Mouse (Mus musculus): ENCODE results near the gene Daam2.
"Not testable (repeated sequence)": the region's sequence is repeated elsewhere in the genome, so short reads cannot be mapped to it uniquely, and the experiment has no call there.

Daam2 gene

DNA sequence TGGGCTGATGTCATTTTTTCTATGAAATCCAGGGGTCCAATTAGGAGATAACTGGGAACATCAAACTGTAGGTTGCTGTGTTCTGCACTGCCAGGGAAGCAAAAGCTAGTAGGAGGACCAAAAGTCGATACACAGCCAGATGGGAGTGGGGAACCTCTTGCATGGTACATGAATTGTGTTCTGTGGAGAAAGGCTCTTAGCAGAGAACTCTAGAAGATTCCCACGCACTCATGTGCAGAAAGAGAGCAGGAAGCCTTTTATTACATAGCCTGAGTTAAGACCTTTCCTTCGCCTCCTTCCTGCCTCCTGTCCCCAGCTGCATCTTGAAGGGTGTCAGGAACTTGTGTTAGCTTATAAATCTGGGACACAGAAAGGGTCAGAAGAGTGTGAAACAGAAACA, 82.3 kb downstream of the Daam2 start:
- no peak for DNase-seq (ENCODE audit: low spot score)

DNA sequence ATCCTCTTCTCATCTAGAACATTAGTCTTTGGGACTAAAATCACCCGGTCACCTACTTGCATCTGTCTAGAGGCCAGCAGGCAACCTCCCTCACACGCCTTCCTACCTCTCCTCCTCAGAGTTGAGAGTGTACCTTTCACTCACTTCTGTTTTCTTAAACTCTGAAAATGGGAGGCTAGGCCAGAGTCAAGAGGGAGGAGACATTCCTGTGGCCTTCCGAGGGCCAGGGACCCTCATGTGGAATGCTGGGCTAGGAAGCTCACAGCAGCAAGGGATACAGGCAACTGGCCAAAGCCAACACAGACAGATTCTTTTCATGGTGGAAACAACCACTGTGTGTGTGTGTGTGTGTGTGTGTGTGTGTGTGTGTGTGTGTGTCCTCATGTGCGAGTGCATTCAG, 86.8 kb downstream of the Daam2 start:
- no peak for DNase-seq (ENCODE audit: low spot score)

DNA sequence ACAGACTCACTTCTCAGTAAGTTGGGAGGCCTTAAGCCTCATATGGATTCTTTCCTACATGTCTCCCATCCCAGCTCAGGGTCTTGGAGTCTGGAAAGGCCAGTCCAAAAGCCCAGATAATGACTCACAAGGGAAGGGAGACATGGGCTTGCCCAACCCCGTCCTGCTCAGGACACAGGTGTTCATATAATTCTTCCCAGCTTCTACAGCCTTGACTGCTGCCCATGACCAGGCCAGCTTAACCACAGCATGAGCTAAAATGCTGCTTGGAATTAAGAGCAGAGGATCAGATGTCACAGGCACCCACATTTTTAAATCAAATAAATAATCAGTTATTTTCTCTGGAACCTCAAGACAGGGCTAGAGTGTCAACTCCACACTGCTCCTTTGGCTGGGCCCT, 89.0 kb downstream of the Daam2 start:
- DNase-seq (ENCODE audit: low spot score), result no peak

DNA sequence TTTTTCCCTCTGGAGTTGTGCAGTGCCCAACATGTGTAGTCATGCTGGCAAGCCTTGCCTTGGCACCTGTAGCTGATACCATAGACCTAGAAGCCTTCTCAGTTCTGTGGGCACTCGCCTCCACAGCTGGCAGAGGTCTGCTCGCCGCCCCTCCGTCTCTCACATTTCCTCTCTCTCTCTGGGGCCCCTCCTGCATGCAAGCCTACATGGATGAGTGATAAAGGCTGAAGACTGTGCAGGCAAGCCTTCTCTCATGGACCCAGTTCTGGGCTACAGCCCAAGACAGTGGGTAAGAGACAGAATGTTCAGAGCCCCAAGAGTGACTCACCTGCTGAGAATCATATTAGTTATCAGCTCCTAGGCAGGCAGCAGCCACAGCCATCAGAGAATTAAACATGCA, 90.1 kb downstream of the Daam2 start:
- no peak for DNase-seq (ENCODE audit: low spot score)

DNA sequence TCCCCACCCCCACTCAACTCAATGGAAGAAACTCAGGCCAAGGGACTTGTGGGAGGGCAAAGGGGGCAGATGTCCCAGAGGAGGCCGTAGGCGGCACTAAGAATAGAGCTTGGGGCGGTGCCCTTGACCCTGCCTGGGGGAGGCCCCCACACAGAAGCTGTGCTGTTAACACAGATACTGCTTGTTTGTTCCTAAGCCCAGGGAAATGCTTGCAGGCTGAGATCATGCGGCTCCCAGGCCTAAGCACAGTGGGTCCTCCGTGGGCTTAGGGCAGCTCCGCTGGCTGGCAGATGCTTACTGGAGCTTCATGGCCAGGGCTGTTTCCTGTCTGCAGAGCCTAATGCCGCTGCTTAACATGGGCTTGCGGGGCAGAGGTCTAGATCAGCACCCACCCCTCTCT, 91.5 kb downstream of the Daam2 start:
- DNase-seq (ENCODE audit: low spot score), result peak; percentile 44

DNA sequence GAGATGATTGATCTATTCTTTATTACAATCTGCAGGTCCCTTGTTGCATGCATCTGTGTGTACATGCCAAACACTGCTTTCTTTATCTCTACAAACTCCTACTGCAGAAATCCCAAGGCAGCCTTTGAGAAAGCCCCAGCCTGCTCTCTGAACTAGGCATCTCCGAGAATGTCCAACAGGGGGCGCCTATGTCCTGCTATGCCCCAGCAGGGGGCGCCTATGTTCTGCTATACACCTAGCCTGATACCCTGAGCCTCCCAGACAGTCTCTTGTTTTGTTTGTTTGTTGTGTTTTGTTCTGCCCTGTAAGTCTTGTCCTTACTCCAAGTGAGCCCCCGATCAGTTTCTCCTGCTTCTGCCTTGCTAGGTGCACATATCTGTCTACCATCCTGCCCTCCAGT, 95.9 kb downstream of the Daam2 start:
- DNase-seq (ENCODE audit: low spot score), result peak; percentile 76

DNA sequence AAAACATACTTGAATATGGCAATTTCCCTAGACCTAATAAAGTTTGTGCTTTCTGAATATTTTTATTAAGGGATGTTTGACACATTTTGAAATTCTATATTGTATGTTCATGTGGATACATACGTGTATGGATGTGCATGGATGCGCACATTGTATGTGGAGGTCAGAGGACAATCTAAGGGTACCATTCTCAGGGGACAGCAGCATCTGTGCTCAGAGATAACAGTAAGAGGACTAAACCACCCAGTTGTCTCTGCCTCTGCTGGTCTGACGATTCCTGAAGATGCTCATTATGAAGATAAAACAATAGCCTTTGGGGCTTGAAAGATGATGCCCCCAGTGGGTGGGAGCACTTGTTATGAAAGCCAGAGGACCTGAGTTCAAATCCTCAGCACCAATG, 99.3 kb downstream of the Daam2 start:
- DNase-seq (ENCODE audit: low spot score), result no peak

DNA sequence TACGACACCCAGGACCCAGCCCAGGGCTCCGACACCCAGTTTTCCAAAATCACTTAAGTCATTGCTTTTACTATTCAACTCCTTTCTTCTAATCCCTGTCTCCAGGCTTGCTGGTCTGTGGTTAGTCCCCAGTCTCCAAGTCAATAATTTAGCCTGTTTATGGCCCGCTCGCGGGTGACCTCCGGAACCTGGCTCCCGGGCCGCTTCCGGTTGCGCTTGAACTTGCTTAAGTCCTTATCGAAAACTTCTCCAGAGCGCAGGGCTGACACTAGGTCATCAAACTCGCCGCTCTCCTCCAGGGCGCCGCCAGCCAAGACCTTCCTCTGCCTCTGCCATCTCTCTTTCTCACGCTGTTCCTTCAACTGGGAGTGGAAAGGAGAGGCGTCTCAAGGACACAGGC, 105.8 kb downstream of the Daam2 start:
- DNase-seq (ENCODE audit: low spot score), result no peak

DNA sequence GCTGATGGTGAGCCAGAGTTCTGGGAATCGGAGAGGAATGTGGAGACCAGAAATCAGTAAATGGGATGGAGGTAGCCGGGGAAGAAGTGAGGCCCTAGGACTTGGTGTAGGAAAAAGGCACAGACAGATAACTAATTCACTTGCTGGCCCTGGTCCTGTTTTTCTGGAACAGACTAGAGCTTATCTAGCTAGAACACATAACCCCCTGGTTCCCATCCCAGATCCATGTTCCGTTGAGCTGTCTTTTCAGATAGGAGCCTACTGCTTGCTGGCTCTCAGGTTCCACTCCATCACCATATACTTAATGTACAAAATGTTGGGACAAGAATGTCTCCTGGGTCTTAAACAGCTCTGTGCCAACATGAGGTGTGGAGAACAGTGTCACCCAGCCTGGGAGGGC, 106.3 kb downstream of the Daam2 start:
- DNase-seq (ENCODE audit: low spot score), result no peak

DNA sequence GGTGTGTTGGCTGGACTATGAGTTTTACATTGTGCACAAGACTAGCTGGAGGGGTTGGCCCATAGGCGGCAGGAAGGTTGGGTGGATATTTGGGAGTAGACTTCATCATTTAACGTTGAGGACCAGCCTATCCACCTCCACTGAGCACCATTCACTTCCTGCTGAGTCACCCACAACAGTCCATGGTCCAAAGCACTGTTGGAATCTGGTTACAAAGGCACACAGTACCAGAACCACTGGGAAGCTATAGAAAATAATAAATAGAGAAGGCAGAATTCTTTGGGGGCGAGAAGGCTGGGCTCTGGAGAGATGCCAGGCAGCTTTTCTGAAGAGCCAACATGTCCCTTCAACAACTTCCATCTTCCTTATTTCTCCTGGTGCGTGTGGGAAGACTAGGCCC, 107.8 kb downstream of the Daam2 start:
- no peak for DNase-seq (ENCODE audit: low spot score)

DNA sequence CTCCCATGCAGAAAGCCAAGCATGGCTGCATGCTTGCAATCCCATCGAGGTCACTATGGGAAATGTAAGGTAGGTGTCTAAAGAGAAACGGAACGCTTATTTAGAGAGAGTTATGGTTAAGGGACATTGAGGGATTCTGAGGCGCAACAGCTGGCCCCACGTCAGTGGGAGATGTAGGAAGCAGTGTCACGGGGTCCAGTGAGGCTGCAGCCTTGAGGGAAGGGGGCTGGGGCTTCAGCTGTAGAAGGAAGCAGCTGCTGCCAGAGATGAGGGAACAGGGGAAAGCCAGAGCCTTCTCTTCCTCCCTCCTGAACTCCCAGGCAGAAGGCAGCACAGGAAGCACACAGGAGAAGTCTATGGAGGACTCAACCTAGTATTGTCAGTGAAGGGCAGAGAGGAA, 113.2 kb downstream of the Daam2 start:
- no peak for DNase-seq (ENCODE audit: low spot score)

DNA sequence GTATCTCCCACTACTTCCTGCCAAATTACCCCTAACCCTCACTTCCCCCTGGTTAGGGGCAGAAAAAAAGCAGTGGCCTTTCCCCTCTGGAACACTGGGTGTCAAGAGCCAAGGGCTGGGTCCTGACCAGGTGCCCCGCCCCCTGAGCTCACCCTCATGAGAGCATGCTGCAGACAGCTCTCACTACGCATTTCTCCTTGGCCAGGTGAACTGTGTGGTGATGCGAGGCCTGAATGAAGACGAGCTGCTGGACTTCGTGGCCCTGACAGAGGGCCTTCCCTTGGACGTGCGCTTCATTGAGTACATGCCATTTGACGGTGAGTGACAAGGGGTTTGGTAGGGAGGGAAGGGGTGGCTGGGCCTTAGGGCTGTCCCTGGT, 114.9 kb downstream of the Daam2 start:
- no peak for DNase-seq (ENCODE audit: low spot score)

DNA sequence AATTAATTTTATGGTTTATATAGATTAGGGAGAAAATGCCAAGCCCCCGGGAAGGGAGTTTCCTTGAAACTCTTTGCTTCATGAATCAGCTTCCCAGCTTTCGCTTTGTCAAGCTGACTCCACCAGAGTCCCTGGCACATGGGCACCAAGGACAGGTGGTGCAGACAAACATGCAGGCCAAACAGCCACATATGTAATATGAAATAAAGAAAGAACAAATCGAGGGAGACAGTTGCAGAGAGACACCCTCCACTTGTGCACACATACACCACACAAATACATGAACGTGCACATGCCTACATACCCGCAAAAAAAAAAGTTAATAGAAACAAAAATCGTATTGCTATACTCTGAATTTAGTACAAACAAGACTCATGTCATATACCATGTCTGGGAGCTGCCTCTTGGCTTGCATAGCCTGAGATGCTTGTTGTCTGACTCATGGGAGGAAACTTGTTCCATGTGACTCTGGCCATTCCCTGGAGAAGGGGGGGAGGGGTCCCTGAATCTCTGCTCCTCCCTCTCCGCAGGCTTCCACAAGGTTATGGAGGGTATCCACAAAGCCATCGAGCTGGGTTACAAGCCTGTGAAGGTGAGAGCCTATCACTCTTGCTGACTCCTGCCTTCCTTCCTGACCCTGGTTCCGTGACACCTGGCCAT, 115.4 kb downstream of the Daam2 start:
- DNase-seq (ENCODE audit: low spot score), result no peak

DNA sequence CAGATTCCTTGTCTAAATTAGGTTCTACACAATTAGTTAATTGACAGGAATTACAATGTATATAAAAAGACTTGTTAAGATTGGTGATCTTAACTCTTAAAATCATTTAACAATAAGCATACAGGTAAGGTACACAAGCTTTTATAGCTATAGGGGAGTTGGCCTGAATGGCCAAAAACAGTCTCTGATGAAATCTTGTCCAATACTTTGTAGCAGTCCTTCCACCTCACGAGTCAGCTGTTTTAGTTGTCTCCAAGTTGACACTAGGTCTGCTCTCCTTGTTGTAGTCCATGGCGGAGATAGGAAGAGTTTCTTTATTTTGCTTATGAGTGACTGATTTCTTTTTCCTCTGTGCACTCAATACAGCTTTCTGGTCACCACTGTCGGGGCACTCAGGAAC, 121.3 kb downstream of the Daam2 start:
- not testable (repeated sequence) for DNase-seq (ENCODE audit: low spot score)

DNA sequence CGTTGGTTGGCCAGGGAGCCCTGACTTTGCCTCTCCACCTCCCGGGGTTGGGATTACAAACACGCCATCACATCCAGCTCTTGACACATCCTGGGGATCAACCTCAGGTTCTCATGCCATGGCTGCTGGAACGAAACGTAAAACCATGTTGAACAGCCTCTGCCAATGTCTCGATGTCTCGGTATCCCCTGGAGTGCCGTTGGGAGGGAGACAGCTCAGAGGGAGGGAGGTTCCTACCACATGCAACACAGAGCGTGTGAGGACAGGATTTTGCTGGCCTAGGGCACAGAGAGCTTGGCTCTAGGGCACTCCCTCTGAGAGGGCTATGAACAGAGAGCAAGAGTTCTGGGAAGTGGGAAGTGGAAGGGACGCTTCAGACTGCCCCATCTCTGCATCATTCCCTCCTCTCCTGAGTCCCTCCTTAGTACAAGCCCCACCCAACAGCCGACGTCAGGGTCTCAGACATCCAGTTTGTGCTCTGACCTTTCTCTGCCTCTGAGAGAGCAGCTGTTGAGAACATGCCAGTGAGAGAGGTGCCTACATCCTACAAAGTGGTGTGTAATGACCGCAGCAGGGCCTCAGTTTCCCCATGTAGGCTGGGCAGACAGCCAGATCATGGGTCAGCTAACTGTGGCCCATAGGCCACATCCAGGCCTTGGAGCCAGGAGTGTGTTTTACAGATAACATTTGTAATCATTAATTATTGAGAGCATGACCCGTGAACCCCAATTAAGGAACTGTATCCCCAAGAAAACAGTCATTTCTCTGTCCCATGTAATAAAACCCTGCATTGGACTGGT, 123.6 kb downstream of the Daam2 start:
- DNase-seq (ENCODE audit: low spot score), result no peak

DNA sequence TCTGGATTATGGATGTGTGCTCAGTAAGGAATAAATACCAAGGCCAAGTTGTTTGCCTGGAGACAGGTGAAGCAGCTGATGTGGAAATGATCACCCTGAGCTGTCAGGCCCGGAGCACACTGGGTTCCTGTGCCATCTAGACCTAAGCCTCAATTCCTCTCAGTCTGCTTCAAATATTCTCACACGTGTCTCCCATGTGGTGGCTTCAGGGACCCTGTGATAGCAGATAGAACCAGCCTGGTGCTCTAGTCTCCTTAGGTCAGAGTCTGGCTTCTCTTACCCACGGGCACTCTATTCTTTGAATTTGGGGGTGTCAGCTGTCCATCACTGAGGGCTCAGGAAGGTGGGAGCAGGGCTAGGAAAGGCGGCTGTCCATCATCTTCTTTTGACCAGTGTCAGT, 124.4 kb downstream of the Daam2 start:
- DNase-seq (ENCODE audit: low spot score), result no peak

DNA sequence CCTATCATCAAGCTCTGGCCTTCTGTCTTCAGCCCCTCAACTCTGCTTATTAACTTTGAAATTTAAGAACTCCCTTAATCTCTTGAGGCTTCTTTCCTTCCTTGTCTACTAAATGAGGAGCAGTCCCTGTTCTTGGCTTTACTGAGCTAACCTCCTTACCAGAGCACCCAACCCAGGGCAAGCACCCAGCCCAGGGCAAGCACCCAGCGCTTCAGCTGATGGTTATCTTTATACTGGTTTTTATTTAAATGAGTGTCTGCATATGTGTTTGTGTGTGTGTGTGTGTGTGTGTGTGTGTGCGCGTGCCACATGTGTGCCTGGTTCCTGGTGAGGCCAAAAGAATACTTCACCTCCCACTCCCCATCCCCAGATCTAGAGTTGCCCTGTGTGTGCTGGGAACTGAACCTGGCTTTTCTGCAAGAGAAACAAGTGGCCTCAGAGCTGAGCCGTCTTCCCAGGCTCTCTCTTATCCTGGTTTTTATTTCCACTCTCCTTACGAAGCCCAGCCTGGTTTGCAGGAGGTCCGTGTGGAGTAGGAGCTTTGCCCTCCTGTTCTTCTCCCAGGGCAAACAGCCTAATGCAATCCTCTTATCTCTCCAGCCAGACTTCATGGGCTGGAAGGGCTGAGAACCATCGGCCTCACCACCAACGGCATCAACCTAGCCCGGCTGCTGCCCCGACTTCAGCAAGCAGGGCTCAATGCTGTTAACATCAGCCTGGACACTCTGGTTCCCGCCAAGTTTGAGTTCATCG, 125.1 kb downstream of the Daam2 start:
- no peak for DNase-seq (ENCODE audit: low spot score)

DNA sequence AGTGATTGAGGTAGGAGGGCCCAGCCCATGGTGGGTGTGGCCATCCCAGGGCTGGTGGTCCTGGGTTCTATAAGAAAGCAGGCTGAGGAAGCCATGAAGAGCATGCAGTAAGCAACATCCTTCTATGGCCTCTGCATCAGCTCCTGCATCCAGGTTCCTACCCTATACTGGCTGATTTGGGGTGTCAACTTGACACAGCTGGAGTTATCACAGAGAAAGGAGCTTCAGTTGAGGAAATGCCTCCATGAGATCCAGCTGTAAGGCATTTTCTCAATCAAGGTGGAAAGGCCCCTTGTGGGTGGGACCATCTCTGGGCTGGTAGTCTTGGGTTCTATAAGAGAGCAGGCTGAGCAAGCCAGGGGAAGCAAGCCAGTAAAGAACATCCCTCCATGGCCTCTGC, 126.8 kb downstream of the Daam2 start:
- not testable (repeated sequence) for DNase-seq (ENCODE audit: low spot score)

DNA sequence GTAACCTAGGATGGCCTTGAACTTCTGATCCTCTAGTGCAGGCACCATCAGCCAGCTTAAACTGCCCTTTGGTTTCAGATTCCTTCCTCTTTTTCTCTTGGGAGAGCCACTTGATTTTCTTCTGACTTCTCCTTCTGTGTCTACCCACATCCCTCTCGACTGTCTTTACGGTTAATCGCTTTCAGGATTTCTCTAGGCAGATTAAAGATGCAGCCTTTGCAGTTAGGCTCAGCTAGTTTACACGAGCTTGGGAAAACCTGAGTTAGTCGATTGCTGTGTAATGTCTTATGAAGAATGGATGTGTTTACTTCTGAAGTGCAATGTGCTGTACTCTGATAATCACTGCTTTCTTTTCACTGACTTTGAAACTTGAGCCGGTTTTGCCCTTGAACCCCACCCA, 127.5 kb downstream of the Daam2 start:
- no peak for DNase-seq (ENCODE audit: low spot score)

DNA sequence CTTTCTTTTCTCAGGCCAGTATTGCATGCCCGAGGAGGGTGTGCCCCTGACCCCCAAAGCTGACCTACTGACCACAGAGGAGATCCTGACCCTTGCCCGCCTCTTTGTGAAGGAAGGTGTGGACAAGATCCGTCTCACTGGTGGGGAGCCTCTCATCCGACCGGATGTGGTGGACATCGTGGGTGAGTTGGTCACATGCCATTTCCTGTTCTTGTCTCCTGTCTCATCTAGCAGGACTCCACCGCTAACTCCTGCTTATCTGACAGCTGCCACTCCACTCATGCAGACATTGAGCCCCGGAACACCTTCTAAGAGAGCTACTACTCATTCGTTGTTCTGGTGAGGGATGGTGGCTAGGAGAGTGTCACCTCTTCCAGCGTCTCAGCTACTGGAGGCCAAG, 129.1 kb downstream of the Daam2 start:
- no peak for DNase-seq (ENCODE audit: low spot score)

DNA sequence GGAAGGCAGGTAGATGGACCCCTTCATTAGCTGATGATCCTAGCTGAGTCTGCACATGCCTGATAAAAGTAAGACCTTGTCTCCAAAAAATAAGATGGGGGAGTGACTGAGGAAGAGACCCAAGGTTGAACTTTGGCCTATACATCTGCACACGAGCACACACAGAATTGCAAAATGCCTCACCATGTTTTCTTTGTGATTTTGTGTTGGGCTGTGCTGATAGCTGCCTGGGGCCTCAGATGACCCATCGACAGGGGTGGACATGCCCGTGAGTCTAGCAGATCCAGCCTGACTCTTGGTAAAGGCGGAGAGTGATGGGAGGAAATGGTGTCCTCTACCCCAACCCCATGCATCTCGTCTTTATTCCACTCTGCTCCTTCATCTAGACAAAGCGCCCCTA, 129.9 kb downstream of the Daam2 start:
- DNase-seq (ENCODE audit: low spot score), result no peak

DNA sequence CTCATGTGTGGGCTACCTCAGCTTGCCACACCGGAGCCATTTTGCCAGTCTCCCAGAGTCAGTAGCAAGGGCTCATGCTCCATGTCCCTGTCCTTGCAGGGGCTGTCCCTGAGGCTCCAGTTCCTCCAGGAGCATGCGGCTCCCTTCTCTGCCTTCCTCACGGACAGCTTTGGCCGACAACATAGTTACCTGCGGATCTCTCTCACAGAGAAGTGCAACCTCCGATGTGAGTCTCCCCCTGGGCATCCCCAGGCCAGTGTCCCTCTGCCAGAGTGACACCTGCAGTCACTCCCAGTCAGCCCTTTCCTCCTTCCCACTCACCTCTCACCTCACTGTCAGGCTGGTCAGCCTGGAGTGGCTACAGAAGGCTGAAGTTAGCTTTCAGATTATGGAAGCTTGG, 131.1 kb downstream of the Daam2 start:
- no peak for DNase-seq (ENCODE audit: low spot score)

DNA sequence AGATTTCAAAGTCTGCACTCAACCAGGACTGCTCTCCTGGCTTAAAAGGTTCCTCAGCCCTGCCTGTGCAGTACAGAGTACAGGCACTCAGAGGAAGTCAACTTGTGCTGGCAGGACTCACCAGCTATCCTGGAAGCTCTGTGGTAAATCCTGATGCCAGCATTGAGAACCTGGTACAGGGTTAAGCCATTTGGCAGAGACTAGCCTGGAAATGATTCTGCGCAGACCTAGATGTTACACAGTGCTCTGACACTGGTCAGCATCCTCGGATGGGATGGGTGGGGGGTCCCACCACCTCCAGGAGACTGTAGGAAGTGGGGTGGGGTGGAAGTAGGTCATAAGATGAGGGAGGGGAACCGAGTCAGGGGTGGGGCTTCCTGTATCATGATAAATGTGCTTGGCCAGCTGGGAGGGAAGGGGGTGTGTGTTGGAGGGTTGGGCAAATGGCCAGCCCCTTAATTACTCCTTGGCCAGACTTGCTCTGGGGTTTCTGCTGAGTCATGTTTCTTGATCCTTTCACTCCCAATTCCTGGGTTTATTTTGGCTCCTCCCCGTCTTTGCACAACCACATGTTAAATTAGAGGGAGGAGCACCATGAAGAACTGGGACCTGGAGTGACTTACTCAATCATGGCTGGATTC, 132.0 kb downstream of the Daam2 start:
- DNase-seq (ENCODE audit: low spot score), result no peak
